Mouse (Mus musculus) CH12.LX (cell line): ENCODE results near the gene Spty2d1.
A peak's percentile ranks its signal among the peaks of the same experiment; 100 is the strongest.

Experiments
- BHLHE40 ChIP-seq: IDR thresholded peaks from 2 replicates; pipeline ENCODE4 v1.6.1; 2011; ENCODE audit warnings: mild to moderate bottlenecking, low read depth, low read length, improper control_type of control experiment
- CTCF ChIP-seq, 2 experiments: IDR thresholded peaks in 1 of 2; conservative IDR thresholded peaks in 1 of 2; 2 replicates each; pipeline ENCODE4 v1.5.1; 2011 to 2012; ENCODE audit warnings: low read depth in 2 of 2, low read length in 2 of 2, improper control_type of control experiment in 1 of 2, inconsistent platforms in 1 of 2, mild to moderate bottlenecking in 1 of 2, moderate library complexity in 1 of 2
- MAX ChIP-seq: IDR thresholded peaks from 2 replicates; pipeline ENCODE4 v1.6.1; 2011; ENCODE audit warnings: low read length, improper control_type of control experiment
- POLR2A ChIP-seq: IDR thresholded peaks from 2 replicates; pipeline ENCODE4 v1.6.1; 2011; ENCODE audit warnings: low read depth, mild to moderate bottlenecking, improper control_type of control experiment, low read length
- SMC3 ChIP-seq: IDR thresholded peaks from 2 replicates; pipeline ENCODE4 v1.6.1; 2011; ENCODE audit warnings: low read depth, low read length, improper control_type of control experiment
- ZNF384 ChIP-seq: IDR thresholded peaks from 2 replicates; pipeline ENCODE4 v1.6.1; 2012; ENCODE audit warnings: low read depth, low read length, improper control_type of control experiment, inconsistent platforms

DNA sequence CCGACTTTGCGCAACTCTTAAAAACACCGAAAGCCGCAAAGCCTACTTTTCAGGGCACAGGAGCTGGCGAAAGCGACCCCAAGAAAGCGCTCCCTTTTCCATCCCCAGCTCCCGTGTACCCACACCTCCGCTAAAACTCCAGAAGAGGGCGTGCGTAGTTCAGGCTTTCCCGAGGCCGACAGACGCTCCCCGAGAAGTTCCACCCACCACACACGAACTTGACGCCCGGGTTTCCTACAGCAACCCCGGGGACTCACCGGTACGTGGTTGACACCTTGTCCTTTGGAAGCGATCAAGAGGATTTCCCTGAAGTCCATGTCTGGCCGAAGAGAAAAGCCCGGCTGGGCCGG lies 418 bp downstream of the Spty2d1 start:
- TF ChIP-seq CTCF (conservative IDR thresholded peaks at IDR 0.05 in 1 of 2, IDR thresholded peaks at IDR 0.05 in 1 of 2; ENCODE audit: low read depth in 2 of 2, low read length in 2 of 2) (peak in 1 of 2 experiments; percentile 57; a peak in 2 of 4 replicates), SMC3 (peak; percentile 32), MAX (no peak), POLR2A (no peak), ZNF384 (no peak), BHLHE40 (no peak)
